Mouse (Mus musculus): ENCODE results near the gene Adra1d. TPM values are rescaled to one million over a fixed set of nuclear protein-coding genes. Genes with fewer than 3 reads are reported as not detected.

The Adra1d gene
- total RNA-seq, 1 experiment from 2014 or later, result not detected

- peak; percentile 43 for ATAC-seq (ENCODE audit: extremely low read depth, insufficient number of reproducible peaks, low FRiP score, poor library complexity, severe bottlenecking)
These were observed 16.4 kb downstream of the Adra1d start for GRCm38 (mm10) chr2:131545386-131546307.

- no peak for ATAC-seq (ENCODE audit: extremely low read depth, insufficient number of reproducible peaks, low FRiP score, poor library complexity, severe bottlenecking)
These were observed 19.6 kb downstream of the Adra1d start for GRCm38 (mm10) chr2:131542531-131542930.

GRCm38 (mm10) chr2:131541686-131542085 lies 20.4 kb downstream of the Adra1d start:
- ATAC-seq (ENCODE audit: extremely low read depth, insufficient number of reproducible peaks, low FRiP score, poor library complexity, severe bottlenecking), result no peak

GRCm38 (mm10) chr2:131539780-131540179 lies 22.3 kb downstream of the Adra1d start:
- ATAC-seq (ENCODE audit: extremely low read depth, insufficient number of reproducible peaks, low FRiP score, poor library complexity, severe bottlenecking), result no peak

- no peak for ATAC-seq (ENCODE audit: extremely low read depth, insufficient number of reproducible peaks, low FRiP score, poor library complexity, severe bottlenecking)
These were observed 23.7 kb downstream of the Adra1d start for GRCm38 (mm10) chr2:131538341-131538740.

GRCm38 (mm10) chr2:131535168-131535567 lies 26.9 kb downstream of the Adra1d start:
- no peak for ATAC-seq (ENCODE audit: extremely low read depth, insufficient number of reproducible peaks, low FRiP score, poor library complexity, severe bottlenecking)

GRCm38 (mm10) chr2:131531271-131531670 lies 30.8 kb downstream of the Adra1d start:
- ATAC-seq (ENCODE audit: extremely low read depth, insufficient number of reproducible peaks, low FRiP score, poor library complexity, severe bottlenecking), result no peak

GRCm38 (mm10) chr2:131530623-131531008 lies 31.5 kb downstream of the Adra1d start:
- peak; percentile 81 for ATAC-seq (ENCODE audit: extremely low read depth, insufficient number of reproducible peaks, low FRiP score, poor library complexity, severe bottlenecking)

GRCm38 (mm10) chr2:131529898-131530622 lies 32.0 kb downstream of the Adra1d start:
- ATAC-seq (ENCODE audit: extremely low read depth, insufficient number of reproducible peaks, low FRiP score, poor library complexity, severe bottlenecking), result peak; percentile 62

GRCm38 (mm10) chr2:131527061-131527460 lies 35.0 kb downstream of the Adra1d start:
- ATAC-seq (ENCODE audit: extremely low read depth, insufficient number of reproducible peaks, low FRiP score, poor library complexity, severe bottlenecking), result no peak

- no peak for ATAC-seq (ENCODE audit: extremely low read depth, insufficient number of reproducible peaks, low FRiP score, poor library complexity, severe bottlenecking)
These were observed 41.3 kb downstream of the Adra1d start for GRCm38 (mm10) chr2:131520743-131521142.

- no peak for ATAC-seq (ENCODE audit: extremely low read depth, insufficient number of reproducible peaks, low FRiP score, poor library complexity, severe bottlenecking)
These were observed 43.3 kb downstream of the Adra1d start for GRCm38 (mm10) chr2:131518790-131519189.

GRCm38 (mm10) chr2:131517550-131517949 lies 44.5 kb downstream of the Adra1d start:
- no peak for ATAC-seq (ENCODE audit: extremely low read depth, insufficient number of reproducible peaks, low FRiP score, poor library complexity, severe bottlenecking)

- no peak for ATAC-seq (ENCODE audit: extremely low read depth, insufficient number of reproducible peaks, low FRiP score, poor library complexity, severe bottlenecking)
These were observed 47.9 kb downstream of the Adra1d start for GRCm38 (mm10) chr2:131514055-131514621.

- no peak for ATAC-seq (ENCODE audit: extremely low read depth, insufficient number of reproducible peaks, low FRiP score, poor library complexity, severe bottlenecking)
These were observed 48.6 kb downstream of the Adra1d start for GRCm38 (mm10) chr2:131513477-131513876.

- ATAC-seq (ENCODE audit: extremely low read depth, insufficient number of reproducible peaks, low FRiP score, poor library complexity, severe bottlenecking), result no peak
These were observed 51.6 kb downstream of the Adra1d start for GRCm38 (mm10) chr2:131510531-131510930.

GRCm38 (mm10) chr2:131509671-131510313 lies 52.3 kb downstream of the Adra1d start:
- peak; percentile 85 for ATAC-seq (ENCODE audit: extremely low read depth, insufficient number of reproducible peaks, low FRiP score, poor library complexity, severe bottlenecking)

GRCm38 (mm10) chr2:131508501-131508900 lies 53.6 kb downstream of the Adra1d start:
- no peak for ATAC-seq (ENCODE audit: extremely low read depth, insufficient number of reproducible peaks, low FRiP score, poor library complexity, severe bottlenecking)

- no peak for ATAC-seq (ENCODE audit: extremely low read depth, insufficient number of reproducible peaks, low FRiP score, poor library complexity, severe bottlenecking)
These were observed 55.7 kb downstream of the Adra1d start for GRCm38 (mm10) chr2:131506358-131506757.
